Mouse (Mus musculus) pancreas, adult 10 weeks (tissue): ENCODE results near the gene Tceal6. TPM values are rescaled to one million over a fixed set of nuclear protein-coding genes. Genes with fewer than 3 reads are reported as not detected.

Source experiments
- polyA plus RNA-seq: library from polyadenylated mRNA; stranded (reverse); fragments of 350-450 nt; fragmentation: Illumina TruSeq; extraction: RNeasy Lipid Tissue Mini Kit (QIAGEN cat#74804); gene quantifications from one replicate; pipeline ENCODE4 v1.2.3, GENCODE M21; 2015; ENCODE audit warnings: low read depth, low replicate concordance; ENCODE audit not compliant: insufficient read depth

The Tceal6 gene
- polyA plus RNA-seq: not detected

GRCm38 (mm10) chrX:135210436-135211221 is at the start of gene Tceal6:
Gene Tceal6 (minus strand): TSS chrX:135210687.

GRCm38 (mm10) chrX:135177532-135177931 is 33.0 kb downstream of the Tceal6 start, which contains the start of gene Gm15023:
Gene Gm15023 (minus strand): TSS chrX:135177632.

Other genes starting within 250 kb of the Tceal6 start
- gene Nxf2, start 245.9 kb downstream of the Tceal6 start, polyA plus RNA-seq: not detected
- 2.0 TPM for gene Zmat1, start 201.5 kb downstream of the Tceal6 start, polyA plus RNA-seq
- gene Gm15023, start 33.1 kb downstream of the Tceal6 start, polyA plus RNA-seq: not detected
- not detected for gene Pramel3, start 91.6 kb upstream of the Tceal6 start, polyA plus RNA-seq
- not detected for gene Gm5128, start 162.6 kb upstream of the Tceal6 start, polyA plus RNA-seq
- gene Gm7903, start 223.1 kb upstream of the Tceal6 start, polyA plus RNA-seq: not detected